Mouse (Mus musculus): ENCODE data around the gene Crk. TPM values are rescaled to one million over a fixed set of nuclear protein-coding genes. Genes with fewer than 3 reads are reported as not detected.

Crk gene
- polyA plus RNA-seq, 1 experiment from 2014 or later: 101 TPM

DNA sequence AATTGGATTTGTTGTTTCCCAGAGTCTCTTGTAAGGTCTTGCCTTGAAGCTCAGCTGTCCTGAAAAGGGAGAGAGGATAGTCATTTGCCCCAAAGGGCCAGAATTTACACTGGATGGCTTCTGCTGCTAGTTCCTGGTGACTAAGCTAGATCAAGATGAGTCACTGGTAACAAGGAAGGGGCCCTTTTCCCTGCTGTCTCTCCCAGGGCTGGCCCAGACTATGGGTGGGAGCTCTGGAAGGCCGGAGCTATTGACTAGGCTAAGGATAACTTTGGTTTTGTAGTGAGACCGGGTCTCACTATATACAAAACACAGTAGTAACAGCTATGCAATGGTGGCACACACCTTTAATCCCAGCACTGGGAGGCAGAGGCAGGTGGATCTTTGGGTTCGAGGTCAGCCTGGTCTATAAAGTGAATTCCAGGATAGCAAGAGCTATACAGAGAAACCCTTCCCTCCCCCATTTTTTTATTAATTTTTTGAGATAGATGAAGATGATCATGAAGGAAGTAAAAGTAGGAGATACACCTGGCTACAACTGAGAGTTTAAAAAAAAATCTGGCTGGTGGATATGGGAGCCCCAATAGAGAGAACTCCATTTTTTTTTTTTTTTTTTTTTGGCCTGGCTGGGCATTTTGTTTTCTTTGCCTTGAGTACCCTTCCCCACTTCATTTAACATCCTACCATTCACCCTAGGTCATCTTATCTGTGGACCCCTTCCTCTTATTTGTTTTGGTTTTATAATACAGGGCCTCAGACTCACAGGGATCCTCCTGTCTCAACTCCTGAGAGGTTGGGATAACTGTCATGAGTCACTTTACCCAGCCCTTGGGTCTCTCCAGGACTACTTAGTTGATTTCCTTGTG, 945 bp upstream of the Crk start:
- 84% methylated on average over 3 of the region's 3 CpGs for whole genome bisulfite sequencing
- peak overlapping the region; percentile 69 for H3K4me2 ChIP-seq (ENCODE audit: low read depth, low read length)
- H3K9ac ChIP-seq (ENCODE audit: low read length): peak overlapping the region; percentile 66
- no peak for ATAC-seq (replicated peaks; ENCODE audit: extremely low read depth, insufficient read depth, low FRiP score)
- H3K4me1 ChIP-seq (ENCODE audit: control insufficient read depth, insufficient read depth, low read length): peaks cover 20% of the 10 kb centered on the region
- H3K9me3 ChIP-seq (replicated peaks; ENCODE audit: control insufficient read depth, low read length): no peaks in the 10 kb centered on the region
- H3K4me3 ChIP-seq (ENCODE audit: low read length): peak overlapping the region; percentile 99
- no peaks in the 10 kb centered on the region for H3K27me3 ChIP-seq (ENCODE audit: control insufficient read depth, insufficient read depth, low read length)
- H3K27ac ChIP-seq (ENCODE audit: low read length): peak overlapping the region; percentile 56
- peaks cover under 1% of the 10 kb centered on the region; the same call in 1 of the 2 replicates for H3K36me3 ChIP-seq (ENCODE audit: control insufficient read depth, insufficient read depth)

DNA sequence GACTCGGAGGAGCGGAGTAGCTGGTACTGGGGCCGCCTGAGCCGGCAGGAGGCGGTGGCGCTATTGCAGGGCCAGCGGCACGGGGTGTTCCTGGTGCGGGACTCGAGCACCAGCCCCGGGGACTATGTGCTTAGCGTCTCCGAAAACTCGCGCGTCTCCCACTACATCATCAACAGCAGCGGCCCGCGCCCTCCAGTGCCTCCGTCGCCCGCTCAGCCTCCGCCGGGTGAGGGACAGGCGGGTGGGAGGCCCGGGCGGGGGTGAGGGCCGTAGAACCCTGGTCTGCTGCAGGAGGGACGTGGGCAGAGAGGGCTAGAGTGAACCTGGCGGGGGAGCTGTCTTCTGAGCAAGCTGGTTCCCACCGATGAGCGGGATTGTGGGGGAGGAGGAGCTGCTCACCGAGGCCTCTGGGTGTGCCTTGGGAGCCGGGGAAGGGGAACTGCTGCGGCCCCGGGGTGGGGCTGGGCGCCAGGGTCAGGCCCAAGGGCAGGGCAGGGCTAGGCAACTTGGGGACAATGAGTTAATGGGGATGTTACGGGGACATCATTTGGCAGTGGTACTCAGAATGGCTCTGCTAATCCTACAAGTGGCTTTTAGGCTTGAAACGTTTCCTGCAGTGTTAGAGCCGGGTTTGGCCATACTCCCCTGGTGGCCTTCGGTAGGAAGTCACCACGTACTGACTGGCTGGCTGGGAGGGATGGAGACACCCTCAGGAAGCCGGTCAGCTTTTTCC, 546 bp downstream of the Crk start:
- H3K36me3 ChIP-seq (ENCODE audit: control insufficient read depth, insufficient read depth): peaks cover 9% of the 10 kb centered on the region; the same call in 1 of the 2 replicates
- H3K27ac ChIP-seq (ENCODE audit: low read length): peak overlapping the region; percentile 98
- peaks cover 20% of the 10 kb centered on the region for H3K4me1 ChIP-seq (ENCODE audit: control insufficient read depth, insufficient read depth, low read length)
- H3K4me3 ChIP-seq (ENCODE audit: low read length): peak overlapping the region; percentile 99
- WGBS: under 1% methylated on average over 43 of the region's 43 CpGs
- no peaks in the 10 kb centered on the region; the same call in 1 of the 2 replicates for H3K9me3 ChIP-seq (replicated peaks; ENCODE audit: control insufficient read depth, low read length)
- H3K4me2 ChIP-seq (ENCODE audit: low read depth, low read length): peak overlapping the region; percentile 92
- peak; percentile 68 for ATAC-seq (replicated peaks; ENCODE audit: extremely low read depth, insufficient read depth, low FRiP score)
- H3K27me3 ChIP-seq (ENCODE audit: control insufficient read depth, insufficient read depth, low read length): no peaks in the 10 kb centered on the region
- H3K9ac ChIP-seq (ENCODE audit: low read length): peak overlapping the region; percentile 100

DNA sequence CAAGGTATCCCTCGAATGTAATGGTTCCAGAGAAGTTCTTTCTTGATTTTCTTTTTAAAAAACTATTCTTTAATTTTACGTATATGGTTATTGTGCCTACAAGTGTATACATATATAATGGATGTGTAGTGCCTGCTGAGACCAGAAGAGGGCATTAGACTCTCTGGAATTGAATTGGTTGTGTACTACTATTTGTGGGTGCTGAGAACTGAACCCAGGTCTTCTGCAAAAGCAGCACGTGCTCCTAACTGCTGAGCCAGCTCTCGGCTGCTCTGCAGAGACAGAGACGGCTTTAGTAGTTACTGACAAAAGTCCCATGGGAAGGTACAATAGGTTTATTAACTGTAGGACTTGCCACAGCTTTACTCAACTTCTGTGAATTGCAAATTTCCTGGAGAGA, 5.4 kb downstream of the Crk start:
- H3K36me3 ChIP-seq (ENCODE audit: control insufficient read depth, insufficient read depth): peaks cover 9% of the 10 kb centered on the region; the same call in 1 of the 2 replicates
- H3K27me3 ChIP-seq (ENCODE audit: control insufficient read depth, insufficient read depth, low read length): no peaks in the 10 kb centered on the region
- 95% methylated on average over 5 of the region's 5 CpGs for WGBS
- no peak overlapping the region for H3K9ac ChIP-seq (ENCODE audit: low read length)
- H3K4me3 ChIP-seq (ENCODE audit: low read length): no peak overlapping the region
- no peak for ATAC-seq (replicated peaks; ENCODE audit: extremely low read depth, insufficient read depth, low FRiP score)
- H3K4me1 ChIP-seq (ENCODE audit: control insufficient read depth, insufficient read depth, low read length): peaks cover 26% of the 10 kb centered on the region
- no peak overlapping the region for H3K4me2 ChIP-seq (ENCODE audit: low read depth, low read length)
- H3K9me3 ChIP-seq (replicated peaks; ENCODE audit: control insufficient read depth, low read length): no peaks in the 10 kb centered on the region; the same call in 1 of the 2 replicates
- no peak overlapping the region for H3K27ac ChIP-seq (ENCODE audit: low read length)

DNA sequence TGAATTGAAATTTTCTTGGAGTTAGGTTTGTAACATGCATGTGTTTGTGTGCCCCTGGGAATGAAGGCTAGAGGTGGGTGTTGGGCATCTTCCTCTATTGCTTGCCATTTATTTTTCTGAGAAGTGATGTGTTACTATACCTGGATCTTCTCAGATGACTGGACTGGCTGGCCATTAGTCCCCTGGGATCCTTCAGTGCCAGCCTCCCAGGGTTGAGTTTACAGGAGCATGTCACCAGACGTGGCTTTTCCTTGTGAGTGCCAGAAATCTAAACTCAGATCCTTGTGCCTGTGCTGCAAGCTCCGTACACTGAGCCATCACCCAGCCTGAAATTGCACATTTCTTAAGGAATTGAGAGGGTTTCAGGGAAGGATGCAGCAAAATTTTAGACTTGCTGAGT, 5.9 kb downstream of the Crk start:
- Histone ChIP-seq H3K4me2 (ENCODE audit: low read depth, low read length) (no peak overlapping the region), H3K27ac (ENCODE audit: low read length) (no peak overlapping the region), H3K9me3 (replicated peaks; ENCODE audit: control insufficient read depth, low read length) (no peaks in the 10 kb centered on the region; the same call in 1 of the 2 replicates), H3K9ac (ENCODE audit: low read length) (no peak overlapping the region), H3K36me3 (ENCODE audit: control insufficient read depth, insufficient read depth) (peaks cover 9% of the 10 kb centered on the region; the same call in 1 of the 2 replicates), H3K4me3 (ENCODE audit: low read length) (no peak overlapping the region), H3K27me3 (ENCODE audit: control insufficient read depth, insufficient read depth, low read length) (no peaks in the 10 kb centered on the region), H3K4me1 (ENCODE audit: control insufficient read depth, insufficient read depth, low read length) (peaks cover 26% of the 10 kb centered on the region)
- WGBS: 60% methylated on average over 2 of the region's 2 CpGs
- no peak for ATAC-seq (replicated peaks; ENCODE audit: extremely low read depth, insufficient read depth, low FRiP score)

DNA sequence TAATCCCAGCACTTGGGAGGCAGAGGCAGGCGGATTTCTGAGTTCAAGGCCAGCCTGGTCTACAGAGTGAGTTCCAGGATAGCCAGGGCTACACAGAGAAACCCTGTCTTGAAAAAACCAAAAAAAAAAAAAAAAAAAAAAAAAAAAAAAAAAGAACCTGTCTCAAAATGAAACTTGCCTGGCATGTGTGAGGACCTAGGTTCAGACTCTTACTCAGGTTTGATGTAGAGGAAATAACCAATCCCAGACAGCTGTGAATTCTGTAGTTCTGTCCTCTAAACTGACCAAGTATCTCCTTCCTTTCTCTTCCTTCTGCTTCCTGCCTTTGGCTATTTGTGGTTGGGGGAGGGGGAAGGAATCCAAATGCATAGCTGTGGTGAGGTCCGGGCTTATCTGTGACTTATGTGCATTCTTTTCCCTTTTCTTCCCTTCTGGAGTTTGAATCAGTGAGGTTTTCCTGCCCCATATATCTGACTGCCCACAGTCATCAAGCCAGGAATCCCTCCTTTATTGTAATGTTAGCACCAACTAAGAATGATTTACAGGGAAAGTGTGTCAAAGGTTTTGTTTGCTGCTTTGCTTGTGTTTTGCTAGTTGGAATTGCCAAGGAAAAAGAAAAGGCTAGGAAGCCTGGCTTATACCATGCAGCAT, 8.4 kb downstream of the Crk start:
- no peaks in the 10 kb centered on the region; the same call in 1 of the 2 replicates for H3K9me3 ChIP-seq (replicated peaks; ENCODE audit: control insufficient read depth, low read length)
- H3K9ac ChIP-seq (ENCODE audit: low read length): no peak overlapping the region
- H3K4me1 ChIP-seq (ENCODE audit: control insufficient read depth, insufficient read depth, low read length): peaks cover 9% of the 10 kb centered on the region
- WGBS: 44% methylated on average over 2 of the region's 2 CpGs
- H3K27ac ChIP-seq (ENCODE audit: low read length): 0 out of 2 replicates have a peak overlapping the region, but pooled peaks have one; percentile 9
- ATAC-seq (replicated peaks; ENCODE audit: extremely low read depth, insufficient read depth, low FRiP score): no peak
- H3K4me3 ChIP-seq (ENCODE audit: low read length): no peak overlapping the region
- no peaks in the 10 kb centered on the region for H3K27me3 ChIP-seq (ENCODE audit: control insufficient read depth, insufficient read depth, low read length)
- peaks cover 13% of the 10 kb centered on the region for H3K36me3 ChIP-seq (ENCODE audit: control insufficient read depth, insufficient read depth)
- H3K4me2 ChIP-seq (ENCODE audit: low read depth, low read length): no peak overlapping the region

DNA sequence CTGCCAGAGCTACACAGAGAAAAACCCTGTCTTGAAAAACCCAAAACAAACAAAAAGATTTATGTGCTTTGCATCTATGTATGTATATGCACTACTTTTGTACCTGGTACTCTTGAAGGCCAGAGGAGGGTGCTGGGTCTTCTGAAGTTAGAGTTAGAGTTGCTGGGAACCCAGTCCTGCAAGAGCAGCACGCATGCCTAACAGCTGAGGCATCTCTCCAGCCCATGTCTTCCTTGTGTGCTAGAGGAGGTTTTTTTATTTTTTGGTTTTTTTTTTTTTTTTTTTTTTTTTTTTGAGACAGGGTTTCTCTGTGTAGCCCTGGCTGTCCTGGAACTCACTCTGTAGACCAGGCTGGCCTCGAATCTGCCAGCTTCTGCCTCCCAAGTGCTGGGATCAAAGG, 9.1 kb downstream of the Crk start:
- 86% methylated on average over 2 of the region's 2 CpGs for WGBS
- H3K27me3 ChIP-seq (ENCODE audit: control insufficient read depth, insufficient read depth, low read length): no peaks in the 10 kb centered on the region
- H3K27ac ChIP-seq (ENCODE audit: low read length): 0 out of 2 replicates have a peak overlapping the region, but pooled peaks have one; percentile 9
- H3K4me1 ChIP-seq (ENCODE audit: control insufficient read depth, insufficient read depth, low read length): peaks cover 9% of the 10 kb centered on the region
- no peak overlapping the region for H3K4me3 ChIP-seq (ENCODE audit: low read length)
- H3K9me3 ChIP-seq (replicated peaks; ENCODE audit: control insufficient read depth, low read length): no peaks in the 10 kb centered on the region; the same call in 1 of the 2 replicates
- no peak overlapping the region for H3K4me2 ChIP-seq (ENCODE audit: low read depth, low read length)
- peaks cover 16% of the 10 kb centered on the region for H3K36me3 ChIP-seq (ENCODE audit: control insufficient read depth, insufficient read depth)
- no peak for ATAC-seq (replicated peaks; ENCODE audit: extremely low read depth, insufficient read depth, low FRiP score)
- no peak overlapping the region for H3K9ac ChIP-seq (ENCODE audit: low read length)

DNA sequence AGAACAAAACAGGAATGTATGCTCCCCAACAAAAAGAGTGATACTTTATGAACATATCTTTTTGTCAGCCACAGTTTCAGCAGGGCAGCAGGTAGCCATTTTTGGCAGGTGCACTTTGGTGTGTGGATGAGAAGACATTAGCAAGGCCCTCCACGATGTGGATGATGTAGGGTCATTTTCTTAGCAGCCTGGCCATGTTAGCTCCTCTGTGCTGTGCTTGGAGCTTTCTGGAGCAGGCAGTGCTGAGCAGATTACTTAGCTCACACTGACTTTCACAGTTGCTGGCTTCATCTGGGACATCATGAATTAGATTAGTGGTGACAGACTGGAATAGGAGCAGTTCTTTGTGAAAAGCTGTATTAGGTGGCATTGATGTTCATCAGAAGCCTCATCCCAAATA, 10.9 kb downstream of the Crk start:
- Histone ChIP-seq H3K27me3 (ENCODE audit: control insufficient read depth, insufficient read depth, low read length) (no peaks in the 10 kb centered on the region), H3K27ac (ENCODE audit: low read length) (no peak overlapping the region), H3K4me2 (ENCODE audit: low read depth, low read length) (no peak overlapping the region), H3K9ac (ENCODE audit: low read length) (no peak overlapping the region), H3K4me3 (ENCODE audit: low read length) (no peak overlapping the region), H3K36me3 (ENCODE audit: control insufficient read depth, insufficient read depth) (peaks cover 16% of the 10 kb centered on the region), H3K9me3 (replicated peaks; ENCODE audit: control insufficient read depth, low read length) (no peaks in the 10 kb centered on the region), H3K4me1 (ENCODE audit: control insufficient read depth, insufficient read depth, low read length) (peaks cover 9% of the 10 kb centered on the region)
- 70% methylated on average over 1 of the region's 1 CpGs for WGBS
- no peak for ATAC-seq (replicated peaks; ENCODE audit: extremely low read depth, insufficient read depth, low FRiP score)

DNA sequence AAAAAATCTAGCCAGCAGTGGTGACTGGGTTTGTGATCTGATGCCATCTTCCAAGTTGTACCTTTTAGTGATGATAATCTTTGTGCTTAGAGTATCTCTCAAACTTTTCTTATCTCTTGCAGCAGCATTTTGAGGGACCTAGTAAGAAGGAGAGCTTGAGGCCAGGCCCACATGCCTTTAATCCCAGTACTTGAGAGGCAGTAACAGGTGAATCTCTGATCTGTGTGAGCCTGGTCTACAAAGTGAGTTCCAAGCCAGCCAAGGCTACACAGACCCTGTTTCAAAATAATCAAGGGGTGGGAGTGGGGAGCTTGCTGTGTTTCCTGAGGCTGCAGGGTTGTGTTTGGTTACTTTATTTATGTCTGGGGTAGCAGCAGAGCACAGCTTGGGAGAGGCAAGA, 12.0 kb downstream of the Crk start:
- no peaks in the 10 kb centered on the region for H3K9me3 ChIP-seq (replicated peaks; ENCODE audit: control insufficient read depth, low read length)
- peaks cover 19% of the 10 kb centered on the region for H3K36me3 ChIP-seq (ENCODE audit: control insufficient read depth, insufficient read depth)
- H3K4me1 ChIP-seq (ENCODE audit: control insufficient read depth, insufficient read depth, low read length): peaks cover 7% of the 10 kb centered on the region
- no peaks in the 10 kb centered on the region for H3K27me3 ChIP-seq (ENCODE audit: control insufficient read depth, insufficient read depth, low read length)
- H3K4me2 ChIP-seq (ENCODE audit: low read depth, low read length): no peak overlapping the region
- no peak overlapping the region for H3K27ac ChIP-seq (ENCODE audit: low read length)
- H3K9ac ChIP-seq (ENCODE audit: low read length): no peak overlapping the region
- no peak for ATAC-seq (replicated peaks; ENCODE audit: extremely low read depth, insufficient read depth, low FRiP score)
- H3K4me3 ChIP-seq (ENCODE audit: low read length): no peak overlapping the region

Measured in heart, embryonic 16.5 days (tissue).